Mouse (Mus musculus) cerebellum, adult 9-10 months (tissue): ENCODE data around the gene Trim10.

Experiments used
- DNase-seq: peaks from one replicate; pipeline ENCODE4 v3.0.0; 2022

Trim10 gene

DNA sequence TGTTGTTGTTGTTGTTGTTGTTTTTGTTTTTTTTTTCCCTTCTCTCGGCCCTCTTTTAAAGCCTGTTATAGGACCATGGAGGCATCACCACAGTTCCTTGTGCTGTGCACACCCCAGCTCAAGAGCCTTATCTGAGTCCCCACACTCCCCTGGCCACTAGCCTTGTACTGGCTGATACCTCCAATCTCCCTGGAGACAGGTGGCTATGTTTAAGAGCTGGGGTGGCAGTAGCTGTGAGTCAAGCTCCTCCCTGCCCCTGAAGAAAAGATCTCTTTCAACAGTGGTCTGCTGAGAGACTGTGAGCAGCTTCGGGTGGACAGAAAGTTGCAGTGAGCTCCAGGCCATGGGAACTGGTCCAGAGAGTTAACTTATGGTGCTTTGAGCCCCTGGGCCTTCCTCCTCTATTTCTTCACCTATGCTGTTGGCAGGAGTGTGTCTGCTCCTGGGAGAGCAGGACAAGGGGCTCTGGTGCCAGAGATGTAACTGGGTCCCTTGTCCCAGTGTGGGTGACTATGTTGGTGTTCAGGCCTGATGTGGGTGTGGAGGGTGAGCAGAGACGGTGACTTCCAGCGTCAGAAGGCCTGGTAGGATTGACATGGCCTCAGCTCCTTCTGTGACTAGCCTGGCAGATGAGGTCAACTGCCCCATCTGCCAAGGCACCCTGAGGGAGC, at the start of gene Trim10:
TSS of gene Trim10 (plus strand) at position 291 of the 671 bp plus-strand sequence.
- DNase-seq, result no peak

DNA sequence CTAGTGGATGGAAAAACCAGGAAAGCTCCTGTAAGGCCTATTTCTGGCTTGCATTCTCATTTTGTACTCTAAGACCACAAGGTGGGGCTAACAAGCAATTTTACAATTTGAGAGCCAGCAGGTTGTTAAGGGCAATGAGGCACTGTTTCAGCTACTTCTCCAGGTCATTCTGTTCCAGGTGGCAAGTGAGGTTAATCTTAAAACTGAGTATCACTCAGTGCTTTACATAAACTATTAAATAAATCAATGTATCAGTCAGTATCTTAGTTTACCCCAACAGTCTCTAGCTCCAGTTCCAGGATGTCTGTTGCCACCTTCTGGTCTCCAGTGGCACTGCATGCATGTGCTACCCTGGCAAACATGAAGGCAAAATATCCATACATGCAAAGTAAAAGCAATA, 45.4 kb upstream of the Trim10 start:
- peak; percentile 53 for DNase-seq

DNA sequence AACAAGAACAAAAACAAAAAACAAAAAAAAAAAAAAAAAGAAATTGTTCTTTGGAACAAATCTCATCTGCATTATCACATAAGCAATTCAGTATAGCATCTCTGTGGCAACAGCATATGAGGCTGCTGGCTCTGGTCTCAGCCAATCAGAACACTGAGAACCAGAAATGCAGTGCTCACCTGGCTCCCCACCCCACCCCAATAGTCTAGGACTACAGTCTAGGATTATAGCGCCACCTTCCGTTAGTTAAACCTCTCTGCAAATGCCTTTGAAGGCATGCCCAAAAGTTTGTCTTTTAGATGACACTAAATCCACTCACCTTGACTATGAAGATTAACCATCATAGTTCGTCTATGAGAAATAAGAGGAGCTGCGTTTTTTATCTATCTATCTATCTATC, 43.8 kb upstream of the Trim10 start:
- DNase-seq, result peak; percentile 63

DNA sequence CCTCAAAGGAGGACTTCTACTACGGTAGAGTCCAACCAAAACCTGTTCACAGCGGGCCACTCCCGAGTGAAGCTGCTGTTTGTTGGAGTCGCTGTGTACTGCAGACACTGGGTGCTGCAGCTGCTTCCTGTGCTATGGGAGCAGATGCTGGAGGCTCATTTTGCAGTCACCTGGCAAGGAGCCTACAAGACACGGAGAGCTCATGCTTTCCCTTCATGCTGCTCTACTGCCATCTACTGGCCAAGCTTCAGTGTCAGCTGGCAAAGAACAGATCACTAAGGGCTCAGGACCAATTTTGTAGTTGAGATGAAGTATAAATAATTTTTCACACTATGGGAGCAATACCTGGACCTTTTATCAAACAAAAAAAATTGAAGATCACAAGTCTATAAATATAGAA, 43.4 kb upstream of the Trim10 start:
- peak; percentile 91 for DNase-seq

DNA sequence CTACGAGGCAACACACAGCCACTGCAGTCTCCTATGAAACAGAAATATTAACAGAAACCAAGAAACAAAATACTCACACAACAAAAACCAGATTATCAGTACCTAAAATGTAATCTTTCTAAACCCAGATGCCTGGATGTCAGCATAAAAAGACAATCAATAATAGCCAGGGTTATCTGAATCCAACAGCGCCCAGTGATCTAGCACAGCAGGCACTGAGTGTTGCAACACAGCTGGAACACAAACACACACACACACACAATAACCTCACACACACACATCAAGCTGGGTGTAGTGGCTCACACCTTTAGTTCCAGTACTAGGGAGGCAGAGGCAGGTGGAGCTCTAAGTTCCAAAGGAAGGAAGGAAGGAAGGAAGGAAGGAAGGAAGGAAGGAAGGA, 40.9 kb upstream of the Trim10 start:
- no peak for DNase-seq

DNA sequence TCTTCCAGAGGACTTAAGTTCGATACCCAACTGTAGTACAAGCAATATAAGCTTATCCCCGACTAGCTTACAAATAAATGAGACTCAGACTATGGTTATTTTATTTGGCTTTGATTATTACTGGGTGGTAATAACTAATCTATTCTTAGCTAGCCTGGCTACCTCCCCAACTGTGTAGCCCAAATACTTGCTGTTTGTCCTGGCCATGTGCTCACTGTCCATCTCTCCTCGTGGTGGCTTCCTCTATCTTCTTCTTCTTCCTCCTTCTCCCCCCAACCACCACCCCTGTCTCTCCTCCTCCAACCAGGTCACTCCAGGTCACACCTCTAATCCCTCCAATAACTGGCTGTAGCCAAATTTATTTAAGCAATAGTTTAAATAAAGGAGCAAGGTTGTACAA, 38.9 kb upstream of the Trim10 start:
- no peak for DNase-seq

DNA sequence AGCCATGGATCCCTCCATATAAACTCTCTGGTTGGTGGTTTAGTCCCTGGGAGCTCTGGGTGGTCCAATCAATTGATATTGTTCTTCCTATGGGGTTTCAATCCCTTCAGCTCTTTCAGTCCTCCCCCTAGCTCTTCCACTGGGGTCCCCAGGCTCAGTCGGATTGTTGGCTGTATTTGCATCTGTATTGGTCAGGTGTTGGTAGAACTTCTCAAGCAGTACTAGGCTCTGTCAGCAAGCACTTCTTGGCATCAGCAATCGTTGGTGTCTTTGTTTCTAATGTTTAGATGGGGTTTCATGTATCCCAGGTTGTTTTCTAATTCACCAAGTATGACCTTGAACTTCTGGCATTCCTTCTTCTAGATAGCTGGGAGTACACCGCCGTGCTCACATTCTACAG, 36.7 kb upstream of the Trim10 start:
- DNase-seq, result no peak

DNA sequence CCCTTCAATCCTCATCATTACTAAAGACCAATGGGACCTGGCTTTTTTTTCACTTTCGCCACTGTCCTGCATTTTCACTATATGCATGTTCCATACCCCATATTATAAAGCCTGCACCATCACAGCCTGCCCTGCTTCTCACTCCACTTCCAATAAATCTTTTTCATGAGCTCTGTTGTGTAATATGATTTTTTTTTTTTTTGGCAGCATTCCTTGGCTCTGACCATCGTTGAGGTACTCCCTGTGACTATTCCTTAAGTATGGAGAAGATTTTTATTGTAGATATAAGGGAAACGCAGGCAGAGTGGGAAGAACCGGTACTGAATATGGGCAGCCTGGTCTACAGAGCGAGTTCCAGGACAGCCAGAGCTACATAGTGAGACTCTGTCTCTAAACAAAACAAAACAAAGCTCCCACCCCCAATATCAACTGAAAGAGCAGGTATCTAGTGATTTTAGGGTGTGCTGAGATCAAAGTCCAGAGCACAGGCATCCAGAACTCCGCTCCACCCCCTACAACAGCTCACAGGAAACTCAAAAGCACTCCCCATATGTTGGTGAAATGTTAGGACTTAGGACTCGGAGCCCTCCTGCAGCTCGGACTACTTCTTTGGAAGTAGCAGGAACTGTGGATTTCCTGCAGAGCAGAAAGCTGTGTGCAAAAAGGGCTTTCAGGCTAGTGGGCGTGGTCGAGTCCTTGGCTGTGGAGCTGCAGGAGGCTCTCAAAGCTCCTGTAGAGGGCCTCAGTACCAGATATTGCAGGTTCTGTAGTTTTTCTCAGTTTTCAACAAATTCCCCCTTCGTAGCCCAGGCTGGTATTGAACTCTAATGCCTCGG, 33.6 kb upstream of the Trim10 start:
- DNase-seq, result peak; percentile 62

DNA sequence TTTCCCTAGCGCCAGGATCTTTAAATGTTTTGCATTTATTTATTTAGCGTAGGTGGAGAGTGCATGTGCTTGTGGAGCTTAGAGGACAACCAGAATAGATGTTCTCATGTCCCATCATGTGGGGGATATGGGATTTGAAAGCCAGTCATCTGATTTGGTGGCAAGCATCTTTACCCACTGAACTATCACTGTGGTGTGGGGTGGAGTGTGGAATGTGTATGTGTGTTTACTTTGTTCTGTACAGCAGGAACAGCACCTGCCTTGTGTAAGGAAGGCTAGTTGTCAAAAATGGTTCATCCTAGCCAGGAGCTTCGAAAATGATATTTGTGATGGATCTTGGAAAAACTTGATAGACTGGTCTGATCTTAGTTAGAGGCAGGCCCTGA, 33.0 kb upstream of the Trim10 start:
- no peak for DNase-seq

DNA sequence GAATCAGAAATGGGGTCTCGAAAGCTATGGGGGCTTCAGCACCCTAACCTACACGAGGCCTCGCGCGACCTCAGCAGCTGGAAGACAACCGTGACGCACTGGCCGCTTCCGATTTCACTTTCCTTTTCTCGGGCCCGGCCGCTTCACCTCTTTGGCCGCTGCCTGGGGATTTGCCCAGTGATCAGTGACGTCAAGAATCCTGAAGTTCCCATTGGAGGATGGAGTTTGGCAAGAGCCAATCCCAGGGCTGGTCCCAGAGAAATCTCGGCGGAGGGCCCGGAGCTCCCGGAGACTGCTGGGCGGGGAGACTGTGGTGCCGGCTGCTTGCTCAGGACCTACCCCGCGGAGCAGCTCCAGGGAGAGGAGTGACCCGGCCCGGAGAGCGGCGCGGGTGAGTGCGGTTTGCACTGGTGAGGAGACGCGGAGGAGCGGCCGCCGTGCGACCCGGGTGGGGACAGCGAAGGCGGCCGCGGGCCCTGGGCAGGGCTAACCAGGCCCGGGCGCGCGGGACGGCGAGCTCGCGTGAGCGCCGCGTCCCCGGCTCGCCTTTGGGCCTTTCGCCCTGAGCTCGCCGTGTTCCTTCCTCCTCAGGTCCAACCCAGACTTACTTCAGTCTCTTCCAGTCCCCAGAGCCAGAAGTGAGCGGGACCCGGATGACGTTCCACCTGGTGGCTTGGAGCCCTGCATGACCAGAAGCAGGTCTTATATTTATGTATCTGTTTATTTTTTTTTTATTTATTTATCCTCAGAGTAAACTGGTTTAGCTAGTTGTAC, 32.3 kb upstream of the Trim10 start, which contains the start of gene Trim26:
TSS of gene Trim26 (plus strand) at position 261 of the 774 bp plus-strand sequence.
- DNase-seq, result peak; percentile 98

DNA sequence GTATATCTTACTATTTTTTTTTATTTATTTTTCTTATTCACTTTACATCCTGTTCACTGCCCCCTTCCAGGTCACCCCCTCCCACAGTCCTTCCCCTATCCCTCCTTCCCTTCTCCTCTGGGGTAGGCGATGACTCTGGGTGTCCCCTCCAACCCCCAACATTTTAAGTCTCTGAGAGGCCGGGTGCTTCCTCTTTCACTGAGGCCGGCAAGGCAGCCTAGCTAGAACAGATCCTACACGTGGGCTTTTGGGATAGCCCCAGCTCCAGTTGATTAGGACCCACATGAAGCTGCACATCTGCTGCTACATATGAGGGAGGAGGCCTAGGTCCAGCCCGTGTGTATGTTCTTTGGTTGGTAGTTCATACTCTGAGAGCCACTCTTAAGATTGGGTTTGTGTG, 30.4 kb upstream of the Trim10 start:
- no peak for DNase-seq

DNA sequence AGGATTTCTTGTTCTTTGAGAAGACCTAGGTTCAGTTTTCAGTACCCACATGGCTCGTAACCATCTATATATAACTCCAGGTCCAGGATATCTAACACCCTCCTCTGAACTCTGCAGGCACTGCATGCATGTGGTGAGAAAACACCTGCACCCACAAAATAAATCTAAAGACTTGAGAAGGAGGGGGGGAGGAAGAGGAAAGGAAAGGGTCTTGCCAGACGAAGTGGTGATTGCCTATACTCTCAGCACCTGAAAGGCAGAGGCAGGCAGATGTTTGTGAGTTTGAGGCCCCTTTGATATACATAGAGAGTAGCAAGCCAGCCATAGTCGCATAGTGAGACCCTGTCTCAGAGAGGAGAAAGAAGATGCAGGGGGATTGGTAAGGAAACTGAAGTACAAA, 29.4 kb upstream of the Trim10 start:
- no peak for DNase-seq

DNA sequence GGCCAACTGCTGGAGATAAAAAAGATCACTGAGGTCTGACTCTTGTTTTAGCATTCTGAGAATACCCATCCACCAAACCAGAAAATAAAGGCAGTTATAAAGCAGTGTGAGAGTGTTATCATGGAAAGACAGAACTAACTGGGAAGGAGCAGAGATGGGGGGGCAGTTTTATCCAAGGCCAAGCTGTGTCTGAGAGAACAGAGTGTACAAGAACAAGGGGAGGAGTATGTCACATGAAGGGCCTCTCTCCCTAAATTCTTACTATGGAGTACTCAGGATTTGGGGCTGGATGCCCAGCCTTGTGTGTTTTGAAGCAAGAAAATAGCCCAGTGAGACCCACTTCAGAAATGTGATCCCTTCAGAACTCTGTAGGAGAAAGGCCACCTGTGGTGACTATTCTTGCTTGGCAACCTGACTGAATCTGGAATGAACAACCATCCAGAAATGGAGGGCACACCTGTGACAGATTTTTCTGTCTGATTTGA, 28.4 kb upstream of the Trim10 start:
- DNase-seq, result no peak

DNA sequence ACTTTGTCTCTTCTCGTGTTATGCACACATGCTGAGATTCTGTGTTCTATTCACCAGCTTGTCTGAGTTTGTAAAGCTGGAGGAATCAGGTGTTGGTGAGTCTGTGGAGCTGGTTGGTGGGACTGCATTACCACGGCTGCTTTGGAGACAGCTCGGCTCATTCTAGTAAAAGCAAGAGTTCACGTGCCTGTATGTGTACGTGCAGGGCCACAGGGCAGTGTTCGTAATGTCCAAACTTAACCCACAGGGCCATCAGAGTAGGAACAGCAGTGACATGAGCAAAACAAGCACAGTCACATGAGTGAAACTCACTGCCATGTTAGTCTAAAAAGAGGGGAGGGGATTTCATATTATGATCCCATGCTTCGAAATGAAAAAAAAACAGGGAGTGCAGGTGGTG, 25.7 kb upstream of the Trim10 start:
- no peak for DNase-seq

DNA sequence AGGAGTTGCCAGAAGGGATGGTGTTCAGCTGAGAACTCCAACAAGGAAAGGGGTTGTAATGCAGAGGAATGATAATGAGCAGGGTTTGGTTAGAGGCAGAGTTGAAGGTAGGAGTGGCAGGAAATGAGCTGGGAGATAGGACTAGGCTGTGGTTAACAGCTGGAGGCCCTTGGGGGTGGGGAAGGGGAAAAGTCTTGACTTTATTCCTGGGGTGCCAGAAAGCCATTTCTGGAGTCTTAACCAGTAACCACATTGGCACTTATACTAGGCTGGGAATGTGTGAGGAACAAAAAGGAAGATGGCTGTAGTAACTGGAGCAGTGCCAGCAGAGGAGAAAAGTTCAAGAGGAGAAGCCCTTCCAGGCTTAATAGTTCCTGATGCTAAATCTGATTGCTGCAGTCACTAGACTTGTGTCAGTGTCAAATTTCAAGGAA, 25.1 kb upstream of the Trim10 start:
- no peak for DNase-seq

DNA sequence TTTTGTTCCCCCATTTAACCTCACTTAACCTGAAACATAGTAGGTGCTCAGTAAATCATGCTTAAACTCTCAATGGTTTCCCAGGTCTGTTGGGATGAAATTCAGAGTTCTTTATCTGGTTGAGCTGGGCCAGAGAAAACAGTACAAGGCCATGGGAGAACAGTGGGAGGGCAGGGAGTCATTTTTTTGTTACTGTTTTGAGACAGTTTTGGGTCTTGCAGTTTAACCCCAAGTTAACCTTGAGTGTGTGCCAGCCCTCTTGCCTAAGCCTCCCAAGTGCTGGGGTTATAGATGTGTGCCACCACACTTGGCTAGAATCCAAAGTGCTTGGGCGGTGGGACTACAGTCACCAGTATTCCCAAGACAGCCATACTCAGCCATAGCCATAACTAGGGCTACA, 24.6 kb upstream of the Trim10 start:
- DNase-seq, result no peak

DNA sequence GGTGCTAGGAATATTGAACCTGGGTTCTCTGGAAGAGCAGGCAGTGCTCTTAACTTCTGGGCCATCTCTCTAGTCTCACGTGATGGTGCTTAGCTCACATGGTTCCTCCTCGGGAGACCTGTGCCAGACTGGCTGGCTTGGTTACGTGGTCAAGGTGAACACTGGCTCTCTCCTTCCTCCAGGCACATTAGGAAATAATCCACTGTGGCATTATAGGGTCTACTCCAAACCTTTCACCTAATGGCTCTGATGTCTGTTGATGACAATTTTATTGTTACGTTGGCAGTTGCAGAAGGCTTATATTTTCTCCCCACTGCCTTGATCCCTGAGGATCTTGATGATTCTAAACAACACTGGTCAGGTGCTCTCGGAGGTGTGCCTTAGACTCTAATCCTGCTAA, 20.5 kb upstream of the Trim10 start:
- no peak for DNase-seq

DNA sequence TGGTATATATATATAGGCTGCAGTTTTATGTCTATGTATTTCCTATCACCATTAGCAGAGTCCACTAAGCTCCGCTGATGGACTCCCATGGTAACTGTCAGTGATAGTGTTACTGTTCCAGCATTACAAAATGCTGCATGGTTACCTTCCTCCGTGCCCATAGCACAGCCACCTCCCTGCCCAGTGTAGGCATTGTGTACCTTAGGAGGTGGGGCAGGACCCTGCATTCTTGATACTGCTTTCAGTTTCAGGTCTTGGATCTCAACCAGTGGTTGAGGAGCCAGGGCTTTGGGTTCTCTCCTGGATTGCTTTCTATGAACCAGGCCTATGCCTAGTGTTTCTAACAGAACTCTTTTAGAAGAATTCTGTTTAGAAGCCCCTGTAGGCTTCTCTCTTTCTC, 19.4 kb upstream of the Trim10 start:
- DNase-seq, result no peak

DNA sequence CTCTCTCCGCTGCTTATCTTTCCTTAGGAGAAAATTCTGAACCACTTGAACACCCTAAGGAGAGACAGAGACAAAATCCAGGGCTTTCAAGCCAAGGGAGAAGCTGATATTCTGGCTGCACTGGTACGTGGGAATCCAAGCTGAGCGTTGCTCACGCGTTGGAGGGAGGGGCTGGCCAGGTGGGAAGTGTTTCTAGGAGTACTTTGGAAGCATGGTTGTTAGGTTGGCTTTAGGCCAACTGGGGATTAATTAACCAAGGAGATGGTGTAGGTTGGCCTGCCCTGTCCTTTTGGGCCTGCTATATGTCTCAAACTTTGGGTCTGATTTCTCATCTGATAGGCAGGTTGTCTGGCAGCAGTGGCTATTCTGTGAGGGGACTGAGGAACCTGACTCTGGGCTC, 18.2 kb upstream of the Trim10 start:
- no peak for DNase-seq

DNA sequence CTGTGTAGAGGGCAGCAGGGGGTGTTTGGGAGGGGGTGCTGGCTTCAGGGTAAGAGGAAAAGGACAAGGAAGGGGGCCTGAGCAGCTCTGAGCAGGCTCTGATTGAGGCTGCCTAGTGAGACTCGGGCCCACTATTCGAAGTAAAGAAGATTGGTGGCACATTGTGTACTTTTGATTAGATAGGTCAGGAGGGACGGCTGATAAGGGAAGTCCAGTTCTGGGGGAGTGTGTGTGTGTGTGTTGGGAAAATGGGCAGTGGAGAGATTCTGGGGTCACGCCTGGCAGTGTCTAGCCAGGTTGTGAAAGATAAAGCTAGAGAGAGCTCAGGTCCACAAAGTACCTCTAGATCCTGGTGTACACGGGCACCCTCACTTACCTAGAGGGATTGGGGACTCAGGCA, 17.7 kb upstream of the Trim10 start:
- no peak for DNase-seq

DNA sequence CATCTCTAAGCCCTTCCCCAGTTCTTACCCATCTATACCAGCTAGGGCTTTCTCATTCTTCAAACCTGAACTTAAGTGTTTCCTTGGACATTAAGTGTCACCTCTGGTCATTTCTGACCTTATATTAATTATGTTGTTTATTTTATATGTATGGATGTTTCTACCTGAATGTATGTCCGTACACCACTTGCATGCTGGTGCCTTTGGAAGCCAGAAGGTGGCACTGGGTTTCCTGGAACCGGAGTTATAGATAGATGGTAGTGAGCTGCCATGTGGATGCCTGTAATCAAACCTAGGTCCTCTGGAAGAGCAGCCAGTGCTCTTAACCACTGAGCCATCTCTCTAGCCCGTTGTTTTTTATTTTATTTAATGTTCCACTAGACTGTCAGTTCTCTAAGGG, 13.9 kb upstream of the Trim10 start:
- DNase-seq, result no peak

DNA sequence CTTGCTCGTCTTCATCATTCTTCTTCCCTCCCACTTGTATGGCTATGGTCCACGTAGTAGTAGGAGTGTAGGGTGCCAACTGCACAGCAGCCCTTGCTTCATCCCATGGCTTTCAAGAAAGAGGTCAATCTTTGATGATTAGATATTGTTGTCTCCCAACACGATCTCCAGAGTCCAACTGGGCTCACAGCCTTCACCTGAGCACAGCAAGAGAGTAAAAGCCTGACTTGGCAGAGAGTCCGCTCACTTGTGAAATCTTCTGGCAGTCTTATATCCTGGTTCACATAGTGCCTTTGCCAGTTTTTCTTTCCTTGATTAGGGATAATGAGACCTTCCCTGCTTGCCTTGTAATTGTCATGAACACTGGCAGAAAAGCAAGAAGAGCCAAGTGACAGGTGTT, 13.1 kb upstream of the Trim10 start:
- no peak for DNase-seq

DNA sequence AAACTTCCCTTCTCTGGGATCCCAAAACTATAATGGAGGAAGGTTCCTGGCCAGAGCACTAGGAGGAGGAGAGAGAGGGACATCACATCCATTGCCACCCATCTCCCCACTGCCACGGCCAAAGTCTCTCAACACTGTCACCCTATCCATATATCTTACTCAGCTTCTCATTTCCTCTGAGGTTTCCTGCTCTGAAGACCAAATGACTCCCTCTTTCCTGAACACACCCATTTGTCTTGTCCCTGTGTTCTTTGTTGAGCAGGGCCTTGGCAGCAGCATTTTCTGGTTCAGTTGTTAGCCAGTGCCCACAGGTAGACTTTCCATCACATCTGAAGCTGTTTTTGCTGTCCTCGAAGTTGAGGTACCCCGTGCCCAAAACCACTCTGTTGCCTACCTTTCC, 11.2 kb upstream of the Trim10 start:
- no peak for DNase-seq

DNA sequence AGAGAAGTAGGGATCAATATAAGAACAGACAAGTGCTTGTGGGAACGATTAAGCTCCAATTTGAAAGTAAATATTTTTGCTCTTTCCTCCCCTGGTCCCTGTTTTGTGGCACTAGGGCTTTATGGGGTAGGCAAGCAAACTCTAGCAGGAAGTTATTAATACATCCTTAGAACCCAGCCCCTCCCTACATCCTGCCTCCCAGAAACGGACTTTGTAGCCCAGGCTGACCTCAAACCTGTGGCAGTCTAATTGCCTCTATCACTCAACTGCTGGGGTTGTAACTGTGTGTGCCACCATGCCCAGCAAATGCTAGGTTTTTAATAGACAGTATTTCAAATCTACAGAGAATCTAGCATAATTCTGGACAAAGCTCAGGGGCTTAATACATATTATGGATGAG, 7.7 kb upstream of the Trim10 start:
- no peak for DNase-seq
